Mouse (Mus musculus) MEL (cell line): ENCODE measurements at regions not wholly inside any gene's neighbourhood (a gene's known extent, or its start where the extent isn't known, plus 50 kb on each side); places are given as distances from the start of the nearest gene placed in this dataset.

Experiments
- DNase-seq: peaks from one replicate; pipeline ENCODE4 v3.0.0; 2011; ENCODE audit warnings: low read depth, low spot score
- H3K27ac ChIP-seq: 2 replicates; pipeline ENCODE4 v1.5.1; 2012; ENCODE audit warnings: low read depth, mild to moderate bottlenecking, control low read depth, low read length, moderate library complexity; ENCODE audit not compliant: control insufficient read depth
- H3K27me3 ChIP-seq, 2 experiments: fragments of 150-350 bp in 1 of 2; sonication (generic) in 1 of 2; 2 replicates each; pipeline ENCODE4 v1.6.1; 2012; ENCODE audit warnings: low read length in 2 of 2, mild to moderate bottlenecking in 2 of 2, improper control_type of control experiment in 1 of 2, moderate library complexity in 1 of 2; ENCODE audit not compliant: insufficient read depth in 2 of 2, control insufficient read depth in 1 of 2
- H3K36me3 ChIP-seq, 2 experiments: 2 replicates each; pipeline ENCODE4 v1.6.1; 2012 to 2014; ENCODE audit warnings: low read length in 2 of 2, improper control_type of control experiment in 1 of 2, inconsistent platforms in 1 of 2, mild to moderate bottlenecking in 1 of 2; ENCODE audit not compliant: insufficient read depth in 2 of 2, control insufficient read depth in 1 of 2
- H3K4me1 ChIP-seq, 2 experiments: fragments of 150-350 bp in 1 of 2; sonication (generic) in 1 of 2; 2 replicates each; pipeline ENCODE4 v1.6.1; 2012; ENCODE audit warnings: low read length in 2 of 2, improper control_type of control experiment in 1 of 2, mild to moderate bottlenecking in 1 of 2; ENCODE audit not compliant: insufficient read depth in 2 of 2, control insufficient read depth in 1 of 2
- H3K4me3 ChIP-seq, 2 experiments: fragments of 150-350 bp in 1 of 2; sonication (generic) in 1 of 2; 2 replicates each; pipeline ENCODE4 v1.5.1; 2012; ENCODE audit warnings: low read depth in 2 of 2, low read length in 2 of 2, mild to moderate bottlenecking in 2 of 2, moderate library complexity in 2 of 2, control low read depth in 1 of 2, improper control_type of control experiment in 1 of 2; ENCODE audit not compliant: control insufficient read depth in 1 of 2, insufficient read depth in 1 of 2
- H3K79me2 ChIP-seq: 2 replicates; pipeline ENCODE4 v1.6.1; 2012; ENCODE audit warnings: mild to moderate bottlenecking, low read length, moderate library complexity; ENCODE audit not compliant: control insufficient read depth, poor library complexity, insufficient read depth
- H3K9ac ChIP-seq: 2 replicates; pipeline ENCODE4 v1.6.1; 2012; ENCODE audit warnings: low read depth, mild to moderate bottlenecking, control low read depth, low read length, moderate library complexity; ENCODE audit not compliant: control insufficient read depth, poor library complexity, severe bottlenecking
- H3K9me3 ChIP-seq: fragments of 150-350 bp; sonication (generic); replicated peaks from 2 replicates; pipeline ENCODE4 v1.6.1; 2012; ENCODE audit warnings: mild to moderate bottlenecking, low read length, improper control_type of control experiment, moderate library complexity; ENCODE audit not compliant: insufficient read depth
- CHD2 ChIP-seq: IDR thresholded peaks from 2 replicates; pipeline ENCODE4 v1.6.1; 2011; ENCODE audit warnings: low read length, improper control_type of control experiment
- EP300 ChIP-seq, 2 experiments: IDR thresholded peaks; 2 replicates each; pipeline ENCODE4 v1.6.1; 2011; ENCODE audit warnings: improper control_type of control experiment in 2 of 2, low read length in 2 of 2, low read depth in 1 of 2, mild to moderate bottlenecking in 1 of 2
- ETS1 ChIP-seq: IDR thresholded peaks from 2 replicates; pipeline ENCODE4 v1.6.1; 2012; ENCODE audit warnings: low read depth, mild to moderate bottlenecking, inconsistent platforms, low read length, improper control_type of control experiment, moderate library complexity
- GATA1 ChIP-seq: IDR thresholded peaks from 2 replicates; pipeline ENCODE4 v1.6.1; 2011; ENCODE audit warnings: low read depth, low read length, improper control_type of control experiment
- KAT2A ChIP-seq: conservative IDR thresholded peaks from 2 replicates; pipeline ENCODE4 v1.6.1; 2012; ENCODE audit warnings: low read depth, low read length, improper control_type of control experiment, inconsistent platforms
- MAX ChIP-seq: IDR thresholded peaks from 2 replicates; pipeline ENCODE4 v1.6.1; 2011; ENCODE audit warnings: low read length, improper control_type of control experiment
- MAZ ChIP-seq: IDR thresholded peaks from 2 replicates; pipeline ENCODE4 v1.6.1; 2012; ENCODE audit warnings: low read depth, mild to moderate bottlenecking, inconsistent platforms, low read length, improper control_type of control experiment
- MXI1 ChIP-seq: IDR thresholded peaks from 2 replicates; pipeline ENCODE4 v1.6.1; 2011; ENCODE audit warnings: mild to moderate bottlenecking, low read depth, low read length, improper control_type of control experiment
- MYB ChIP-seq: IDR thresholded peaks from 2 replicates; pipeline ENCODE4 v1.6.1; 2011; ENCODE audit warnings: mild to moderate bottlenecking, low read depth, low read length, improper control_type of control experiment
- NRF1 ChIP-seq: IDR thresholded peaks from 2 replicates; pipeline ENCODE4 v1.6.1; 2014; ENCODE audit warnings: low read depth, mild to moderate bottlenecking, inconsistent platforms, low read length, improper control_type of control experiment, moderate library complexity; ENCODE audit not compliant: poor library complexity, insufficient read depth, severe bottlenecking
- POLR2AphosphoS5 ChIP-seq: IDR thresholded peaks from 2 replicates; pipeline ENCODE4 v1.6.1; 2012; ENCODE audit warnings: low read depth, borderline replicate concordance, mild to moderate bottlenecking, inconsistent platforms, low read length, moderate library complexity, mixed read lengths
- RAD21 ChIP-seq: IDR thresholded peaks from 2 replicates; pipeline ENCODE4 v1.6.1; 2011; ENCODE audit warnings: mild to moderate bottlenecking, low read depth, low read length, improper control_type of control experiment
- SIN3A ChIP-seq: IDR thresholded peaks from 2 replicates; pipeline ENCODE4 v1.6.1; 2012; ENCODE audit warnings: low read length, improper control_type of control experiment, inconsistent platforms
- SMC3 ChIP-seq: IDR thresholded peaks from 2 replicates; pipeline ENCODE4 v1.6.1; 2011; ENCODE audit warnings: low read depth, low read length, improper control_type of control experiment
- TCF12 ChIP-seq: IDR thresholded peaks from 2 replicates; pipeline ENCODE4 v1.6.1; 2014; ENCODE audit warnings: low read depth, mild to moderate bottlenecking, inconsistent platforms, low read length, improper control_type of control experiment, moderate library complexity
- USF1 ChIP-seq: IDR thresholded peaks from 2 replicates; pipeline ENCODE4 v1.6.1; 2014; ENCODE audit warnings: low read depth, mild to moderate bottlenecking, inconsistent platforms, low read length, improper control_type of control experiment, moderate library complexity
- ZC3H11A ChIP-seq: IDR thresholded peaks from 2 replicates; pipeline ENCODE4 v1.6.1; 2012; ENCODE audit warnings: low read depth, mild to moderate bottlenecking, inconsistent platforms, low read length, improper control_type of control experiment
- ZKSCAN1 ChIP-seq: IDR thresholded peaks from 2 replicates; pipeline ENCODE4 v1.6.1; 2012; ENCODE audit warnings: low read depth, mild to moderate bottlenecking, inconsistent platforms, low read length, improper control_type of control experiment, moderate library complexity
- ZNF384 ChIP-seq: IDR thresholded peaks from 2 replicates; pipeline ENCODE4 v1.6.1; 2012; ENCODE audit warnings: low read depth, mild to moderate bottlenecking, inconsistent platforms, low read length, improper control_type of control experiment

DNA sequence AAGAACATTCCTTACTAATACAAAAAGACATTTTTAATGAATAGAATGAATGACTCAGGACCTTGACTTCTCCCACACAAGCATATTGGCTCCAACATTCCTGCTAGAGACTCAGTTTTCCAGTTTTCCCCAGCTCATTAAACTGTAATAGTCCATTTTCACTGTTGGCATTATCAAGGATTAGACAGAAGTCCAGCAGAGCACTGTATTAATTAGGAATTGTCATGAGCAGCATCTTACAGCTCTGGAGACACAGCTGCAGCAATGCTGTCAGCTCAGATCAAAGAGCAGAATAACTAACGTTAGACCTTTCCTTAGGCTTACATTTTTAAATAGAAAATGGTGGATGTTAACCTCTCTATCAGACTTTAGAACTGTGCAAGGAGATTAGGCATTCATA lies 419.5 kb upstream of the 2610001J05Rik start:
- Histone ChIP-seq H3K79me2 (no peaks in the 10 kb centered on the region), H3K27me3 (no peaks in the 10 kb centered on the region)
- TF ChIP-seq RAD21 = no peak
- no peak for TF ChIP-seq SIN3A
- no peak for TF ChIP-seq MXI1
- no peak for TF ChIP-seq ZC3H11A
- TF ChIP-seq GATA1 = no peak
- no peak for TF ChIP-seq TCF12
- TF ChIP-seq ZKSCAN1 = no peak
- no peak for TF ChIP-seq KAT2A
- TF ChIP-seq MAZ = no peak
- no peak for TF ChIP-seq EP300 (IDR thresholded peaks at IDR 0.05; ENCODE audit: low read depth in 1 of 2, low read length in 2 of 2)
- TF ChIP-seq, all 39 proteins: peak for 0
- DNase-seq = no peak
- no peaks in the 10 kb centered on the region for H3K36me3 ChIP-seq
- H3K9ac ChIP-seq = no peak overlapping the region
- H3K27ac ChIP-seq = no peak overlapping the region
- no peak overlapping the region for H3K4me3 ChIP-seq
- no peaks in the 10 kb centered on the region for H3K9me3 ChIP-seq
- no peaks in the 10 kb centered on the region for H3K4me1 ChIP-seq

DNA sequence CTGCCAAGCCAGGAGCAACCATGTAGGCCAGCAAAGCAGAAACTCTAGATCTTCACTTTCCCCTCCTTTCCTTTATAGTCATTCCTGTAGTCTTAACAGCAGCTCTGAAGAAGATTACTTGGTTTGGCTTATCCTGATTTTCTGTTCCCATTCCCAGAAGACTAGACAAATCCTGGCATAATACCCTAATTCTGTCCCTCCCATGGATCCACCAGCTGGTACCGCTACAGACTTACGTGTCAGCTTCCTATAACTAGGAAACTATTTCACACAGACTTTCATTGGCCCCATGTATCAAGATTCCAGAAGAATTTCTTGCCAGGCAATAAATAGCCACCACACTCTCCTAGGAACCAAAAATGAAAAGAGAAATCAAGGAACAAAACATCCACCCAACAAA lies 410.2 kb upstream of the 2610001J05Rik start:
- H3K79me2 ChIP-seq = no peaks in the 10 kb centered on the region
- no peak for DNase-seq
- no peak for TF ChIP-seq RAD21
- no peak for TF ChIP-seq USF1
- TF ChIP-seq ETS1 = no peak
- TF ChIP-seq MAX = no peak
- TF ChIP-seq NRF1 = no peak
- no peak for TF ChIP-seq CHD2
- TF ChIP-seq ZNF384 = no peak
- no peak for TF ChIP-seq TCF12
- no peak for TF ChIP-seq MXI1
- no peak for TF ChIP-seq POLR2AphosphoS5
- no peak for TF ChIP-seq MYB
- TF ChIP-seq SMC3 = no peak
- no peak overlapping the region for H3K9ac ChIP-seq
- H3K27me3 ChIP-seq = no peaks in the 10 kb centered on the region
- no peak overlapping the region for H3K27ac ChIP-seq
- no peaks in the 10 kb centered on the region for H3K9me3 ChIP-seq
- H3K4me1 ChIP-seq = no peaks in the 10 kb centered on the region
- H3K36me3 ChIP-seq = no peaks in the 10 kb centered on the region
- H3K4me3 ChIP-seq = no peak overlapping the region
